Mouse (Mus musculus): Measurements from ENCODE around the gene Pakap. TPM values are rescaled to one million over a fixed set of nuclear protein-coding genes. Genes with fewer than 3 reads are reported as not detected.

Pakap gene
- polyA plus RNA-seq, 1 experiment, result 6.3 TPM

DNA sequence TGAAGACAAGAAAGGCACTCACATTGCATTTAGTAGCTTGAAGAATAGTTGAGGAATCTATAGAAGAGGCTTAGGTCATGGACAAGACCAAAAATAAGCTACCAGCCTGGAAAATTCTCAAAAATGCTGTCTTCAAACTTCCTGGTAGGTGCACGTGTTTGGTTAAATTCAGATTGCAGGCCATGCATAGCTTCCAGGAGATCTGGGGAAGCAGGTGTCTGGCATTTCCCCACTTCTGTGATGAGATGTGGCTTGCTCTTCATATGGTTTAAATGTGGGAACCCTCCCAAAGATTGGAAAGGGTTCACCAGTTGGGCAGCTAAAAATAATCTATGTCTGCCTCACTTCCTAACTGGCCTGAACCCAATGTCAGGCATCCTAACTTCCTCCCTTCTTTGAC is 2.7 kb upstream of the Pakap start:
- no peak overlapping the region for H3K27ac ChIP-seq (ENCODE audit: insufficient read depth, low read length)
- TF ChIP-seq CTCF (IDR thresholded peaks at IDR 0.05; ENCODE audit: borderline replicate concordance, insufficient read depth, low read depth, low read length) (no peak), POLR2A (IDR thresholded peaks at IDR 0.05; ENCODE audit: borderline replicate concordance, insufficient read depth, low read length) (no peak)
- no peak for DNase-seq
- no peak overlapping the region for H3K4me3 ChIP-seq (replicated peaks; ENCODE audit: insufficient read depth, low read depth, low read length)
- H3K4me1 ChIP-seq (ENCODE audit: control insufficient read depth, insufficient read depth, low read length), result no peaks in the 10 kb centered on the region; the same call in 1 of the 2 replicates
- no peaks in the 10 kb centered on the region for H3K27me3 ChIP-seq (ENCODE audit: control insufficient read depth, insufficient read depth, low read length)
- WGBS, result 43% methylated on average over 1 of the region's 1 CpGs

DNA sequence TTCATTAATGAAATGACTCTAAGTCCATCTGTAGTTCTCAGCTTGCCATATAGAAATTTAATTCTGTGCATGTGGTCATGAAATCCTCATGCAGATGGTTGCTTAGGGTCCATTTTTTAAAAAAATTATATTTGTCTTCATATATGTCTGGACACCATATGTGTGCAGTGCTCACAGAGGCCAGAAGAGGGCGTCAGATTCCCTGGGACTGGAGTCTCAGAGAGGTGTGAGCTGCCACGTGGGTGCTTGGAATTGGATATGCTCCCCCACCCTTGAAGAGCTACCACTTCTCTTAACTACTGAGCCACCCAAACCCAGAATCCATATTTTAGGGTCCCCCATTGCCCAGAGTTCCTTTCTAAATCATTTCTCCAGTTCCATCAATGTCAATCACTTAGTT is 2.2 kb upstream of the Pakap start:
- no peak overlapping the region for H3K4me3 ChIP-seq (replicated peaks; ENCODE audit: insufficient read depth, low read depth, low read length)
- no peaks in the 10 kb centered on the region; the same call in 1 of the 2 replicates for H3K4me1 ChIP-seq (ENCODE audit: control insufficient read depth, insufficient read depth, low read length)
- no peaks in the 10 kb centered on the region for H3K27me3 ChIP-seq (ENCODE audit: control insufficient read depth, insufficient read depth, low read length)
- TF ChIP-seq POLR2A (IDR thresholded peaks at IDR 0.05; ENCODE audit: borderline replicate concordance, insufficient read depth, low read length) (no peak), CTCF (IDR thresholded peaks at IDR 0.05; ENCODE audit: borderline replicate concordance, insufficient read depth, low read depth, low read length) (0 out of 2 replicates have a peak, but pooled peaks have one; percentile 6)
- no peak overlapping the region for H3K27ac ChIP-seq (ENCODE audit: insufficient read depth, low read length)
- 58% methylated on average over 2 of the region's 2 CpGs for WGBS
- no peak for DNase-seq

DNA sequence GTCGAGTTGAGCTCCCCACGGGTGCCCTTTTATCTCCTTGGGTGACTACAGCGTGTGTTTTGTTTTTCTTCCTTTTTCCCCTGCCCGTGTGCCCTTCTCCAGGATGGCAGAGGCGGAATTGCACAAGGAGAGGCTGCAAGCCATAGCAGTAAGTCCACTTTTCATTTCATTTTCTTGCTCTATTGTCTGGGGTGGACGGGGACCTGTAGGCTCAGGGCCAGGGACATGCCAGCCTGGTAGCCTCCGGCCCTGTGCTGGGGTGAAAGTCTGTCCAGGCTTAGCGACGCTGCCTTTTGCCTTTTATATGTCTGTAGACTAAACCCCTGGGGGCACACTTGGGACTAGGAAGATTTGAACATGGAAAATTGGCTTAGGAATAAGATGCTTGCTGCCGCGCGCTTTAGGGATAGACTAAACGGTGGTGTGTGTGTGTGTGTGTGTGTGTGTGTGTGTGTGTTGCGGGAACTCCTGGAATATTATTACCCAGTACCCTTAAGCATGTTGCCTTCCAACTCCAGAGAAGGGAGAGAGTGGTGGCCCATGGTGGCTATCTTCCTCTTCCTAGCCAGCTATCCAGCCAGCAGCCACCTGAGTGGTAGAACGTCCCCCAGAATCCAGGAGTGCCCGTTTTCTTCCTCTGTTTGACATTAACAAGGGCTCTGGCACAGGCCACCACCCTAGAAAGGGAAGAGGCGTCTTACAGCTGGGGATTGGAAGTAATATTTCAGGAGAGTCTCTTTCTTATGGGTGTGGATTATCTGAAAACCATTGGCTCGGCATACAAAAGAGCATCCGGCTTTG is 489 bp downstream of the Pakap start:
- H3K4me1 ChIP-seq (ENCODE audit: control insufficient read depth, insufficient read depth, low read length), result no peaks in the 10 kb centered on the region
- H3K27me3 ChIP-seq (ENCODE audit: control insufficient read depth, insufficient read depth, low read length), result no peaks in the 10 kb centered on the region
- 44% methylated on average over 19 of the region's 19 CpGs for WGBS
- no peak for DNase-seq
- peak overlapping the region; percentile 3 for H3K4me3 ChIP-seq (replicated peaks; ENCODE audit: insufficient read depth, low read depth, low read length)
- no peak overlapping the region for H3K27ac ChIP-seq (ENCODE audit: insufficient read depth, low read length)
- TF ChIP-seq POLR2A (IDR thresholded peaks at IDR 0.05; ENCODE audit: borderline replicate concordance, insufficient read depth, low read length) (no peak), CTCF (IDR thresholded peaks at IDR 0.05; ENCODE audit: borderline replicate concordance, insufficient read depth, low read depth, low read length) (no peak)

DNA sequence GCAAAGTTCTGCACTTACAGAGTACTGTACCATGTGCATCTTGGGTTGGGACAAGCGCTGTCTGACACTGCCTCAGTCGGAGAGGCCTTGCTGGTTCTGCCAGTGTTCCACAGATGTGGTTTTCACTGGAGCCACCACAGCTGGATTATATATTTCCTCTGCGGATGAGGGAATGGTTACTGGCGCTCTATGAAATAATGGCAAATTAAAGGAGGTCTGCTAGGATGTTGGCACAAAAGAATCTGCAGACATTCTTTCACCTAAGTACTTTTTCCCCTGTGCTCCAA is 1.0 kb downstream of the Pakap start:
- no peaks in the 10 kb centered on the region for H3K27me3 ChIP-seq (ENCODE audit: control insufficient read depth, insufficient read depth, low read length)
- H3K4me1 ChIP-seq (ENCODE audit: control insufficient read depth, insufficient read depth, low read length), result no peaks in the 10 kb centered on the region
- H3K27ac ChIP-seq (ENCODE audit: insufficient read depth, low read length), result no peak overlapping the region
- TF ChIP-seq POLR2A (IDR thresholded peaks at IDR 0.05; ENCODE audit: borderline replicate concordance, insufficient read depth, low read length) (no peak), CTCF (IDR thresholded peaks at IDR 0.05; ENCODE audit: borderline replicate concordance, insufficient read depth, low read depth, low read length) (no peak)
- no peak for DNase-seq
- WGBS, result 98% methylated on average over 4 of the region's 4 CpGs
- H3K4me3 ChIP-seq (replicated peaks; ENCODE audit: insufficient read depth, low read depth, low read length), result no peak overlapping the region

DNA sequence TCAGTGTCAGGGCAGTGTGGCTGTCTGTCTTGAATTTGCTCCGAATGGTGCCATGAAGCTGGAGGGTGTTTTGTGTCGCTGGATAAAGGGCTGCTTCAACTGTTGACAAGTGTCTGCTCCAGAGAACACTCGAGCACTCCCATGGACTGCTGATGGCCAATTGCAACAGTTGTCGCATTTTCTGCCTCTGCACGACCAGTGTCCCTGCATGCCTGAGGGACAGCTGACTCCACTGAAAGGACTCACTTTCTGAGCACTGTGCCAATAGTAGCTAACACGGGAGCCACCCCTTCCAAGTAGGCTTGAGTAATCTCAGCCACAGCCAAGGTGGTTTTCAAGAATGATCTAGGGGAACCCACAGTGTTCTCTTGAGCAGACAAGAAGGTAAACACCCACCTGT is 1.7 kb downstream of the Pakap start:
- Histone ChIP-seq H3K4me3 (replicated peaks; ENCODE audit: insufficient read depth, low read depth, low read length) (no peak overlapping the region), H3K27ac (ENCODE audit: insufficient read depth, low read length) (no peak overlapping the region), H3K4me1 (ENCODE audit: control insufficient read depth, insufficient read depth, low read length) (no peaks in the 10 kb centered on the region), H3K27me3 (ENCODE audit: control insufficient read depth, insufficient read depth, low read length) (no peaks in the 10 kb centered on the region)
- TF ChIP-seq POLR2A (IDR thresholded peaks at IDR 0.05; ENCODE audit: borderline replicate concordance, insufficient read depth, low read length) (no peak), CTCF (IDR thresholded peaks at IDR 0.05; ENCODE audit: borderline replicate concordance, insufficient read depth, low read depth, low read length) (no peak)
- no peak for DNase-seq
- WGBS, result 53% methylated on average over 6 of the region's 6 CpGs

DNA sequence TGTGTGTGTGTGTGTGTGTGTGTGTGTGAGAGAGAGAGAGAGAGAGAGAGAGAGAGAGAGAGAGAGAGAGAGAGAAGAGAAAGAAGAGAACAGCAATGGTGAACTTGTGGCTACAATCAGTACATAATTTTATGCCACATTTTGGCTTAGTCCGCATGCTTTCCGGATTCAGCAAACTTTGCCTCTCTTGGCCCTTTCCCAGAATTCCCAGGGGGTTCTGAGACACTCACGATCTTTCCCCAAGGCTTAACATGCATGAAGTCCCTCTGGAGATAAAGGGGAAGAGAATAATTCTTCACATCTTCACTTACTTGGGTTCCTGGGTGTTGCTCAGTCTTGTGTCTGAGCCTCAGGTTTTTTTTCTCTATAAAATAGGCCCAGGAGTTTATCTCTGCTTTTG is 2.2 kb downstream of the Pakap start:
- no peaks in the 10 kb centered on the region for H3K4me1 ChIP-seq (ENCODE audit: control insufficient read depth, insufficient read depth, low read length)
- H3K4me3 ChIP-seq (replicated peaks; ENCODE audit: insufficient read depth, low read depth, low read length), result no peak overlapping the region
- TF ChIP-seq POLR2A (IDR thresholded peaks at IDR 0.05; ENCODE audit: borderline replicate concordance, insufficient read depth, low read length), result no peak
- TF ChIP-seq CTCF (IDR thresholded peaks at IDR 0.05; ENCODE audit: borderline replicate concordance, insufficient read depth, low read depth, low read length), result no peak
- WGBS, result 46% methylated on average over 3 of the region's 3 CpGs
- H3K27me3 ChIP-seq (ENCODE audit: control insufficient read depth, insufficient read depth, low read length), result no peaks in the 10 kb centered on the region
- H3K27ac ChIP-seq (ENCODE audit: insufficient read depth, low read length), result no peak overlapping the region
- no peak for DNase-seq

DNA sequence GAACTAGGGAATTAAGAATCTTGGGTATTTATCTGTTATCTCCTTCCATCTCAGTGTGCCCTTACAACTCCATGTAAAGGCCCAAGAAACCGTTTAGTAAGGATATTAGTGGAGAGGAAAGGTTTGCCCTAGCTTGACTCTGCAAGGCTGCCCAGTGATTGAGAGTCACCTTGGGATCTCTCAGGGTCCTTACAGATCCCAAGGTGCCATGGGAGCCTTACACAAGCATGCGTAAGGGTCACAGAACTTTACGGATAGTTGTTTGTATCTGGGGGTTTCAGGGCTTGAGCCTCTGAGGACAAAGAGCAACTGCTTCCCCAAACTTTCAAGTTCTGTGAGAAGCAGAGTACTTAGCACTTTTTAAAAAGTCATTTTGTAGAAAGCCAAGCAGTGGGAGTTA is 6.2 kb downstream of the Pakap start:
- Histone ChIP-seq H3K27me3 (ENCODE audit: control insufficient read depth, insufficient read depth, low read length) (no peaks in the 10 kb centered on the region), H3K4me3 (replicated peaks; ENCODE audit: insufficient read depth, low read depth, low read length) (no peak overlapping the region), H3K4me1 (ENCODE audit: control insufficient read depth, insufficient read depth, low read length) (no peaks in the 10 kb centered on the region), H3K27ac (ENCODE audit: insufficient read depth, low read length) (no peak overlapping the region)
- 93% methylated on average over 3 of the region's 3 CpGs for WGBS
- DNase-seq, result no peak
- TF ChIP-seq CTCF (IDR thresholded peaks at IDR 0.05; ENCODE audit: borderline replicate concordance, insufficient read depth, low read depth, low read length), result no peak
- TF ChIP-seq POLR2A (IDR thresholded peaks at IDR 0.05; ENCODE audit: borderline replicate concordance, insufficient read depth, low read length), result no peak

GRCm38 (mm10) chr4:57574646-57575045 is 6.7 kb downstream of the Pakap start:
- DNase-seq, result no peak
- TF ChIP-seq CTCF (IDR thresholded peaks at IDR 0.05; ENCODE audit: borderline replicate concordance, insufficient read depth, low read depth, low read length) (no peak), POLR2A (IDR thresholded peaks at IDR 0.05; ENCODE audit: borderline replicate concordance, insufficient read depth, low read length) (no peak)
- Histone ChIP-seq H3K4me1 (ENCODE audit: control insufficient read depth, insufficient read depth, low read length) (no peaks in the 10 kb centered on the region), H3K27ac (ENCODE audit: insufficient read depth, low read length) (no peak overlapping the region), H3K4me3 (replicated peaks; ENCODE audit: insufficient read depth, low read depth, low read length) (no peak overlapping the region), H3K27me3 (ENCODE audit: control insufficient read depth, insufficient read depth, low read length) (no peaks in the 10 kb centered on the region)
- WGBS, result 90% methylated on average over 6 of the region's 6 CpGs

Measured in cerebellum, adult 2 months (tissue).